Mouse (Mus musculus) cerebellum, adult 18-20 months (tissue): Measurements from ENCODE around the gene Gm45799.

ENCODE experiments used
- DNase-seq, 2 experiments: peaks; one replicate each; pipeline ENCODE4 v3.0.0; 2021

Gm45799 gene

DNA sequence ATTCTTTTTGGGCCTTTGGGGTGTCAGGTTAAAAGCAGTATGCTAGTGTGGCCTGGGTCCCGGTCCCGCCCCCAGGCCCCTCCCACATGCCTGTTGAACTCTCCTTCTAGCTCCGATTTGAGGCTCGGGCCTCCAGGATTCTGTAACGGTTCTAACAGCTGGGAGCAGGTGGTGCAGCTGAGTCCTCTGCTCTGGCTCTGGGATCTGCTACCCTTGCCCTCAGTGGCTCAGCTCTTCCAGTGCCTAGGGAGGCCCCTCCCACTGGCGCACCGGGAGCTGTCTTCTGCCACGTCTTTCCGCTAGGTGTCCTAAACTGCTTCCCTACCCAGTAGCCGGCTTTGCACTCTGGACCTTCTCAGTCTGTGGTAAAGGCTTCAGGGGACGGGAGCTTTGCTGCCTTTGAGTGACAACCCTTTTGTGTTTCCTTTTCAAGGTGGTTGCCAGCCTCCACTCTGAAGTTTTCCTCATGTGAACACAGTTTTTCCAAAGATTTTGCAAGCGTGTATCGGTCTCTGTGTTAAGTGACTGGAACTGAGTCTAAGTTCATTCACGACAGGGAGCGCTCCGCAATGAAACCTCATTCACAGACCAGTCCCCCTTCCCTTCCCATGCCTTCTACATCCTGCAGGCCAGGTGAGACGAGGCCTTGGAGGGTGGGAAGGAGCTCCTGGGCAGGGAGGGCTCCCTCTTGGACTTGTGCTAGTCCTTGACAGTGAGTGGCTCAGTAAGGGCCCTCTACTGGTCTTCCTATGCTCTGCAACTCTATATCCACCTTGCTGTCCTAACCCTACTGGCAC lies 10.5 kb downstream of the Gm45799 start, which contains the start of gene Dnhd1:
Dnhd1 (plus strand) TSS at position 189 of the 797 bp plus-strand sequence.
- DNase-seq: peak; percentile 70 to 81

DNA sequence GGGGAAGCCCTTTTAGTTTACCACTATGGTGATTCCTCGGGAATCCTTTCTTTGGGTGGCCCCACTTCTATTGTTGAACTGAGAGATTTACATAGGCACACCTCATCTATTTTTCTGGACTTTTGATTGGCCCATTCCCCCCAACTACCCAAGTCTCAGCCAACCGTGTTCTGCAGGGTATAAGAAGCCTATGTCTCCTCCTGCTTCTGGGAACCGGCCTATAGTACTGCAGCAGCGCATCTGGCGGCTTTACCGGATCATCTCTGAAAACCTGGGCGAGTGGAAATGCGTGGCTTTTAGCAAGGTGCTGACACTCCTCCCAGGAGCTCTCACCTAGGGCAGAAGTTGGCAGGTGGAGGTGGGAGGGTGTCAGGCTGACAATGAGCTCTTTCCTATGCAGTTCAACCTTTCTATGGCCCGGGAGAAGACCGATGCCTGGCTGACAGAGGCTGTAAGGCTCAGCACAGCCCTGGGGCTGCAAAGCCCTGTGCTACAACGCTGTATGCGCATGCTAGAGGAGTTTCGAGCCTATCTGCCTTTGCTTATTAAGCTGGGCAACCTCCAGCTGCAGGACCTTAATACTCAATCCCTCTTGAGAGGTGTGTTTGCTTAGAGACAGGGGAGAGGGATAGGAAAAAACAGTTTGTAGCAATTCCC lies 45.3 kb downstream of the Gm45799 start:
- no peak for DNase-seq

DNA sequence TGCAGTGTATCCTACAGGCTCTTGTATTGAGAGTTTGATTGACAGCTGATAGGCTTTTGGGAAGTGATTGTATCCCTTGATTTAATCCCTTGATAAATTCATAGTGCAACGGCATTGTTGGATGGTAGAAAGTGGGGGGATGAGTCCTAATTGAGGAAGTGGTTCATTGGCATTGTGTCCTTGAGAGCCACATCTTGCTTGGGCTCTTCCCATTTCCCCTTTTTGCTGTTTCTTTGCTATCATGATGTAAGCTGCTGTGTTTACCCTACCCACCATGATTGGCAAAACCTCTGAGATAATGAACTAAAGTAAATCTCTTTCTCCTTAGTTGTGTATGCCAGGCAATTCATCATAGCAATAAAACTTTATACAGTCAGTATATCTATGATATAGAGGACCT lies 50.5 kb downstream of the Gm45799 start:
- no peak for DNase-seq

- peak; percentile 20 to 28 for DNase-seq
Measured at GRCm38 (mm10) chr7:105703184-105703583, 62.8 kb downstream of the Gm45799 start.

GRCm38 (mm10) chr7:105703816-105704215 lies 63.5 kb downstream of the Gm45799 start:
- DNase-seq: peak; percentile 46 to 59

DNA sequence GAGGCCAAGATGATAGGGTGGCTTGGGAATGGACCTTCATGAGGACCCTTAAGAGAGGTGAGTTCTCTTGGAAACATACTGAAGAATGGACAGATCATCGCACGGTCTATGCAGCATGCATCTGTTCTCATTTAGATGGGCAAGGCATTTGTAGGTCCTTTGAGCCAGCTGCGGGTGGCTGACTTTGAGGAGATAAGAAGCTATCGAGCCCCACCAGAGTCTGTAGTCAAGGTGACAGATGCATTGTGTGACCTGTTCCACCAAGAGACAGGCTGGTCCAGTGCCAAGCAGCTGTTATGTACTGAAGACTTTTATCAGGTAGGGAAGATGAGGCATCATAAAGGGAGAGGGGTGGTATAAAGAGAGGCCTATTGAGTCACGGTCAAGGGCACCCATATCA lies 68.4 kb downstream of the Gm45799 start:
- no peak for DNase-seq

- DNase-seq: no peak
Measured at GRCm38 (mm10) chr7:105715366-105715765, 75.0 kb downstream of the Gm45799 start.

DNA sequence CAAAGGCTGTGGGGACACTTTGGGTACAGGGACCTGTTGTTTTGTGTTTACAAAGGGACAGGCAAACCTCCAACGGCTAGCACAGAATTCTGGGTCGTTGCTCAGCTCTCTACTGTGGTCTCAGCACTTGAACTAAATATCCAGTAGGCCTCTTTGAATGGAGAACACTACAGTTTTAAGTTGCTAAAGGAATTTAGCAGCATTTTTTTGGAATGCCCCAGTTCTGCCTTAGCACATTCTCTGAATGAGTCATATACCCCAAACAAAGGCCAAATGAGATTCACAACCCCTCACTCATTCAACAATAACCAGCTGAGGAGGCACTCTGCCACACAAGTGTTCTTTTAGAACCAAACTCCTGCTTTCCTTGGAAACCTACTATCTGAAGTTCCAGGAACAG lies 81.6 kb downstream of the Gm45799 start:
- no peak for DNase-seq

GRCm38 (mm10) chr7:105726144-105726979 lies 86.0 kb downstream of the Gm45799 start:
- DNase-seq: peak; percentile 59 to 60

DNA sequence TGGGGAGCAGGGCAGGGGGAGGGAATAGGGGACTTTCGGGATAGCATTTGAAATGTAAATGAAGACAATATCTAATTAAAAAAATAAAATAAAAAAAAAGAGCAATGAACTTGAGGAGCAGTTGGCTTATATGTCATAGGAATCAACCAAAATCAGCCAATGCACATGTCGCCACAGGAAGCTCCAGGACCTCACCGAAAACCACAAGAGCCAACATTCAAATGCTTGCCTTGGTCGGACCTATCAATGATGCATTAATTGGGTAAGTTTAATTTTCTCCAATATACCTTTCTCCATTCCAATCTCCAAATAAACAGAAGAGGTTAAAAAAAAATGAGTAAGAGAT lies 86.6 kb downstream of the Gm45799 start:
- DNase-seq: no peak

- DNase-seq: no peak
Measured at GRCm38 (mm10) chr7:105728701-105729428, 88.5 kb downstream of the Gm45799 start.

DNA sequence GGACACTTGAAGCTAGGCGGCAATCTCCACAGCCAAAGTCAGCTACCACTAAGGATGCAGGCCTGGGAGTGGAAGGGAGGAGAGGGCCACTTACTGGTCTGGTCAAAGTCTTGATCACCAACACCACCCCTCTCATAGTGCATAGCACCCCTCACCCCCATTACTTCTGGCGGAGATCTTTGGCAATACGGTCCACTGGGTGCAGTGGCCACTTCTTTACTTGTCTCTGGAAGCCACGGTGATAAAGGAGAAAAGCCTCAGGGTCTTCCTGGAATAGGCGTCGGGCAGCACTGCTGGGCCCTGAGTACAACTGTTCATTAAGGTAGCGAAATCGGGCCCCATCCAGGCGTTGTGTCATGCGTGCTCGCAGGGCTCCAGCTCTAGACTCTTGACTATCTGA lies 93.5 kb downstream of the Gm45799 start:
- no peak for DNase-seq
